Mouse (Mus musculus) urinary bladder, adult 2 months (tissue): ENCODE results near the gene Invs. TPM values are rescaled to one million over a fixed set of nuclear protein-coding genes. Genes with fewer than 3 reads are reported as not detected.
"Not testable (repeated sequence)": the region's sequence is repeated elsewhere in the genome, so short reads cannot be mapped to it uniquely, and the experiment has no call there.

ENCODE experiments used
- DNase-seq: peaks from one replicate; pipeline ENCODE4 v3.0.0; 2022; ENCODE audit warnings: low spot score
- polyA plus RNA-seq: library from polyadenylated mRNA; depleted of rRNA; stranded (reverse); fragments of >200 nt; gene quantifications from 2 replicates; pipeline ENCODE4 v1.2.3, GENCODE M21; 2012

Invs gene
- polyA plus RNA-seq, 1 experiment = 6.3 TPM

DNA sequence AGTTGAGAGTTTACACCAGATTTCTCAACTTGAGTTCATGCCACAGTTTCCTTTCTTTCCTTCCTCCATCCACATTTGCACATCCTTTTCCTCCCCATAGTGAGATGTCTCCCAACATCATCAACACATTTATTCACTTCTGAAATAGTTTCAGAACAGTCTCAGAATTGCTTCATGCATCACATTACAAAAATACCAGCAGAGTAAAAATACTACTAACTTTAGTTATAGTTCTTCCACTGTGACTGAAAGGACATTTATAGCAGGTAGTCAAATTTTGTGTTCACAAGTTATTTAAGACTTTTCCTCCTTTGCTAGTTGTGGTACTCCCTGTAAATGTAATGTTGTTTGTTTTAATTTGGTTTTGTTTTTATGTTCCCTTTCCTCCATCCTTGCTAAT, 47.6 kb downstream of the Invs start:
- no peak for DNase-seq

DNA sequence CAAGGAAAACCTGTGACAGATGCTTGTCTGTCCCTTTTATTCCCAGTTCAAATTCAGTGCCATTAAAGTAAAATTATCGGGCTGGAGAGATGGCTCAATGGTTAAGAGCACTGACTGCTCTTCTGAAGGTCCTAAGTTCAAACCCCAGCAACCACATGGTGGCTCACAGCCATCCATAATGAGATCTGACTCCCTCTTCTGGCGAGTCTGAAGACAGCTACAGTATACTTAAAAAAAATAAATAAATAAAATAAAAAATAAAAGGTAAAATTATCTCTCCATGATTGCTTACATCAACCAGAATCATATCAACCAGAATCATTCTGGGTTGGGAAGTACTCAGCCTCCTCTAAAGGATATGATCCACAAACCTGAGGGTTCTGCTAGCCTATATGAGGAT, 48.5 kb downstream of the Invs start:
- no peak for DNase-seq

DNA sequence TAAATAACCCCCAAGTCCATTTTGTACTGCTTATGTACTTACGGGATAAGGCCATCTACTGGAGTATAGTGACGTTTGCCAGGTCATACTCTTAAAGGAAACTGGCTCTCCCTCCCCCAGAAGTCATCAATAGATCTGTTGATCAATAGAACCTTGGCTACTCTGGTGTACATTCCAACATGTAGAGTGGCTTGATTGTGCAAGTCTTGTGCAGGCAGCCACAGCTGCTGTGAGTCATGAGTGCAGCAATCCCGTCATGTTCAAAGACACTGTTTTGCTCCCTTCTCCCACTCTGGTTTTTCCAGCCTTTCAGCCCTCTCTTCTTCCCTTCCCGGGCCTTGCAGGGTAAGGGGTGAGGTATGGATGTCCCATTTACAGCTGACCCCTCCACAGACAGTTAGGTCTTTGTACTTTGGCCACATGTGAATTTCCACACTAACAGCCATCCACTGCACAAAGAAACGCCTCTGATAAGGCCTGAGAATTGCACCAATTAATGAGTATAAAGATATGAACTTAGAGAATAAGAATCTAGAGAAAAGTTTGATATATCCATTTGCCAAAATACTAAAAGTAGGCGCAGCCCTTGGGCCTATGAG, 53.0 kb downstream of the Invs start:
- DNase-seq = no peak

DNA sequence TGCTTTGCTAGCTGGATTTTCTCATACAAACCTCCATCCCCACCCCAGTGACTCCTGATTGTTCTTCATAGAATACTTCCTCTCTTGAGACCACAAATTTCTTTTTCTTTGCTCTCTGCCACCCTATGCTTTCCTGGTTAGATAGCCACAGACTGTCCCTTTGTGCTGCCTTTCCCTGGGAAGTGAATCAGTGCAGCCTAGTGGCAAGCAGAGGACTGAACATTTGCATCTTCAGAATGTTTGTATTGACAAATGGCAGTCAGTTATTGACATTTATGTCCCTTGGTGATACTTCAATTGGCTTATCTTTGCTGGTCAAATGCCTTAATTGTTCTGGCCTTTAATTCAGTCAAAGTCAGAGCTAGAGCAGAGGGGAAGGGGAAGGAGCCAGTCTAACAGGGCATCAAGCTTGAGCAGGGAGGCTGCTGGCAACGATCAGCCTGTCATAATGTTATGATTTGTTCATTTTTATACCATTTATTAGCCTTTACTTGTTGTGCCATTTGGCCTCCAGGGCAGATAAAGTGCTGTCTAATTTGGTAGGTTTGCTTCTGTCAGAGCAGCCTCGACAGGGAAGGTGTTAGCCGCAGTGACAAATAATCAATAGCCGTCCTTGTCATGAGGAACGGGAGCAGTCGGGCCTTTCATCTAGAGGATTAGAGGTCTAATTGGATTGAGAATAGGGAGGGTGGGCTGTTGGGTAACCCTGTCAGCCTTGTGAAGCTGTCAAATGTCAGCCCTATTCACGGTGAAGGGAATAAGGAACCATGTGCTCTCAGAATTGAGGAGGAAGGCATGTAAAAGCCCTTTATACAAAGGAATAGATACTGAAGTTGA, 55.6 kb downstream of the Invs start:
- DNase-seq = no peak

DNA sequence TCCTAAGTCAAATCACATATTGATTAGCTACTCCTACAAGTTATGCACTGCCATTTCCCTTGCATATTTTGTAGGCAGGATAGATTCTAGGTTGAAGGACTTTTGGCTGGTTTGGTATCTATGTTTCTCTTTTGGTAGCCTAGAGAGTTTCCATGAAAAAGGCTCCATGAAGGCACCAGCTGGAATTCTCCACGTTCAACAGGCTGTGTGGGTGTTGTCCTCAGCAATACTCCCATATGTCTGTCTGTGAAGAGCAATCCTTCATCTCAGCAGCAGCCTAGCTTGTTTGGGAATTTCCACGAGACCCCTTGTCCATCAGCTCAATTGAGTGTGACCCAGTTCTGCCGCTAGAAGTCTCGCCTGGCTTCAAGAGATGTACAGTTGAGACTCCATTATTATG, 63.1 kb downstream of the Invs start:
- DNase-seq = no peak

DNA sequence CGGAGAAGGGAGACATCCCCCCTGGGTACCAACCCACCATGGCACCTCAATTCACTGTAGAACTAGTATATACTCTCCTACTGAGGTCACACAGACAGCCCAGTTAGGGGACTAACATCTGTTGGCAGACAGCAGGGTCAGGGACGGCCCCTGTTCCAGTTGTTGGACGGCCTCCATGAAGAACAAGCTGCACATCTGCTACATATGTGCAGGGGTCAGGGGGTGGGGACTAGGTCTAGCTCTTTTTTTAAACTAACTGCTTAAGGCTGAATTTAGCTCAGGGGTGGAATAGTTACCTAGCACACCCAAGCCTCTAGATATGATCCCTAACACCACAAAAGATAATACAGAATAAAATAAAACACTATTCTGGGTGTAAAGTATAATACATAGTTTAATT, 82.8 kb downstream of the Invs start:
- no peak for DNase-seq

DNA sequence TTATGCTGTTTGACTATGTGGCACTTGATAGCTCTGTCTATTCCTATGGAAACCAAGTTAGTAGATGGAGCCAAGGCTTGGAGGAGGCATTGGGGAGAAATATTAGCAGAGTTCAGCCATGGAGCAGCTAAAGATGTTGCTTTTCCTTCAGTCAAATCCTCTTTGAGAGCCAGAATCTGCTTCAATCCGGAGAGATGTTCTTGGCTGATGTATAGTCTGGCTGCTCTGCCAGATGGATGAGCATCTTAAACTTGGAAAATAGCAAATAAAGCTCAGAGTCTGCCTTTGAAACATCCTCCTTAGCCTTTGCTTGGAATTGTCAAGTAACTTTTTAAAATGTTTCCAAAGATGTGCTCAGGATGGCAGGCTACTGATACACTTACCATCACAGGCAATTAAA, 91.5 kb downstream of the Invs start:
- no peak for DNase-seq

DNA sequence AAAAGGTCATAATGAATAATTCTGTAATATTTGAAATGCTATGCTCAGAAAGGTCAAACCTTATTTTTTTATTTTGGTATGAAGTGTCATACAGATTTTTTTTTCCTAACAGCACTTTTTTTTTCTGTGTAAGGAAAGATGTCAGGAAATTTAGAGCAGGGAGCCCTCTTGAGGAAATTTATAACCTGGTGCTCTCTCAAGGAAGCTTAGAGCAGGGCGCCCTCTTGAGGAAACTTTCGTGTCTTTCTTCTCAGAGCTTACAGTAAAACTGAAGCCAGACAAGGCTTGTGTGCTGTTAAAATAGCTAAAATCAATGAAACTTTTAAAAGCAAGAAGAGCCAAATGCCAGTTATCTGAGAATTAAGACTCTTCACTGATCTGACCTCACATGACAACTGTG, 101.4 kb downstream of the Invs start:
- DNase-seq = no peak

DNA sequence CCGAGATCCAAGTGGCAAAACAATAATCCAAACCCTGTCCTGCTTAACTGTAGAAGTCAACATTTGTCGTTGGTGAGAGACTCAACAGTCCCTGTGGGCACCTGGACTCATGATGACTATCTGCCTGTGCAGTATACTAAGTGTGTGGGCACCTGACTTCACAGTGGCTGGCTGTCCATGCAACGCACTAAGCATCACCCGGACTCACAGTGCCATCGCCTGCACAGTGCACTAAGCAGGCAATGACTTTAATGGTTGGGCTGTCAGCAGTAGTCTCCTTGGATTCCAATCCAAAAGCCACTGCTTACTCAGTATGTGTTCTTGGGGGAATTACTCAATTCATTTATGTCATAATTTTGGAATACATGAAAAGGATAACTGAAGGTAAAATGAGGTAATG, 102.9 kb downstream of the Invs start:
- DNase-seq = no peak

DNA sequence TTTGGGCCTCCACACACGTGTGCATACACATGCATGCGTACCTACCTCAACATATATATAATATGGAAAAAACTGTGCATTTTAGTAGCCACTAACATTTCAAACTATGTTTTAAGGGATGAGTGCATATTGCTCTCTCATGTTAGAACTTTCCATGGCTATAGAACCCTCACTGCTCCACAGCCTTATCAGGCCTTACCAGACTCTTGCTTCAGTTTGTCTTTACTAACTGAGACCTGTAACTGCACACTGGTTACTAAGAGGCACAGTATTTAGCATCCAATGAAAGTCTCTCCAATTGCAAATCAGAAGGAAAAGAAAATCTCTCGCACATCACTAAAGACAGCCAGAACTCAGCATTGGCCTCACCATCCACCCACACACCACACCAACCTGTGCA, 117.4 kb downstream of the Invs start:
- no peak for DNase-seq

DNA sequence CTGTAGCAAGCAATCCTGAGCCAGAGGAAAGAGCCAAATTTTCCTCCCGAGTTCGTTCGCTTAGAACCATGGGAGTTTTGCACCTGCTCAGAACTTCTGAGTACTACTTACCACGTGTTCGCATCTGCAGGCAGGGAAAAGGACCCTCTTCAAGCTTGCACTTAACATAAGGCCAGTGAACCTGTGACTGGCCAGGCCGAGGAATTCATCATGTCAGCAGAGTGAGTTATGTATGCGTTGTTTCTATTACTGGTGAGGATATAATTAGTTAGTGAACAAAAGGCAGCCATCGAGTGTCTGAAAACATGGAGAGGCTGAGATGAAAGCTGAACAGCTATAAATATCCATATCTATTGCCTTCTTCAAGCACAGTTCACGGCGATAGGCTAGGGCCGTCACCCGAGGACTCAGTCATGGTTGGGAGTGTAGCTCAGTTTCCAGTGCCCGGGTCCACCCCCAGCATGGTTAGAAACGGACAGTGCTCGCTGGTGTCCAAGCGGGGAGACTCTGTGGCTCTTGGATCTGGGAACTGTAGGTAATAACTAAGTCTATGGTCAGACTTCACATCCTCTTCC, 123.6 kb downstream of the Invs start:
- DNase-seq = no peak

DNA sequence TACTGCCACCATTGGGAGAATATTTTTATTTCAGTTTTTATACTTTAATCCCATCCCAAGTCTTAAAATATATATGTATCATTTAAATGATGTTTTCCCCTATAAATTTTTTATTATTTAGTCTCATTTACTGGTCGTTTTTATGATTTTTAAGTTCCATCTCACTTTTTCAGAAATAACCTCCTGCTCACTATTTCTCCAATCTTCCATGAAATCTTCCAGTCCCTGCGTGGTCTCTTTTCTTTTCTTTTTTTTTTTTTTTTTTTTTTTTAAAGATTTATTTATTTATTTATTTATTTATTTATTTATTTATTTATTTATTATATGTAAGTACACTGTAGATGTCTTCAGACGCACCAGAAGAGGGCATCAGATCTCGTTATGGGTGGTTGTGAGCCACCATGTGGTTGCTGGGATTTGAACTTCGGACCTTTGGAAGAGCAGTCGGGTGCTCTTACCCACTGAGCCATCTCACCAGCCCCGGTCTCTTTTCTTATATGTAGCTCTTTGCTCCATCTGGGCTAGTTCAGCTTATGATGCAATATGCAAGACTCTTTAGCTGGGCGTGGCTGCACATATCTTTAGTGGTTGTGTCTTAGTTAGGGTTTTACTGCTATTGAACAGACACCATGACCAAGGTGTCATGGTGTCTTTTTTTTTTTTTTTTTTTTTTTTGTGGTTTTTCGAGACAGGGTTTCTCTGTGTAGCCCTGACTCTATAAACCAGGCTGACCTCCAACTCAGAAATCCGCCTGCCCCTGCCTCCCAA, 126.3 kb downstream of the Invs start:
- not testable (repeated sequence) for DNase-seq

DNA sequence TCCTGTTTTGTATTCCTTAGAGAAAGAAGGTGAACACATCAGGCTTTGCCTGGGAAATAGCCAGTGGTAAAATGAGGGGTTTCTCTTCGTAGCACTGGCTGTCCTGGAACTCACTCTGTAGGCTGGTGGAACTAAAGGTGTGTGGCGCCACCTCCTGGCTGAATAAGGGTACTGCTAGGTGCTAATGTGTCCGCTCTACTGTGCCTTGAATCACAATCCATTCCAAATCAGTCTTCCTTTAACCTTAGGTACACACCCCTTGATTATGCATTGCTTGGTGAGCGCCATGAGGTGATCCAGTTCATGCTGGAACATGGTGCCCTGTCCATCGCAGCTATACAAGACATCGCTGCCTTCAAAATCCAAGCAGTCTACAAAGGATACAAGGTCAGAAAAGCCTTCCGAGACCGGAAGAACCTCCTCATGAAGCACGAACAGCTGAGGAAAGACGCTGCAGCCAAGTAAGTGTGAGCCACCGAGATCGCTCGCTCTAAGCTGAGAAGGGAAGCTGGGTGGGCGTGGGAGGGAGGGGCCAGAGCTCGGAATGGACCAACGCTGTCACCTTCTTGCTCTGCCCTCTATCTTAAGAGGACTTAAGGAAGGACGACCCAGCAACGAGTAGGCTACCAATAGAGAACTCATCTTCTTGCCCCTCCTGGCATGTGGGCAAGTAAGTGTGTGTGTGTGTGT, 127.9 kb downstream of the Invs start:
- peak; percentile 44 for DNase-seq

DNA sequence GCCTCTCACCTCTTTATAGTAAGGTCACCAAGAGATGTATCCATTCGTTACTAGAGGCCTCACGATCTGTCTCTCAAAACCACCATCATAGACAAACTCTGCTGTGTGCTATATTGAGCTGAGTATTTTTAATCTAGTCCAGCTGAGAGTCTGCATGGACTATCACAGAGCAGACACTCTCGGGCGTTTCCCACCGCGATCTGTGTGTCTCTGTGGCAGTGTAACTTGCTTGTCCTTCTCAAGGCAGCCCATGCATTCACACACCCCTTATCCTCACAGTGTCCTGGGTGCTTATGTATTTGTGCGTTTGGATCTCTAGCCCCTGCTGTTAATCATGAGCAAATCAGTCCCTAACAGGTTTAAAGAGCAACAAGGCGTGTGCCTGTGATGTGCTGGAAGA, 133.9 kb downstream of the Invs start:
- DNase-seq = no peak

DNA sequence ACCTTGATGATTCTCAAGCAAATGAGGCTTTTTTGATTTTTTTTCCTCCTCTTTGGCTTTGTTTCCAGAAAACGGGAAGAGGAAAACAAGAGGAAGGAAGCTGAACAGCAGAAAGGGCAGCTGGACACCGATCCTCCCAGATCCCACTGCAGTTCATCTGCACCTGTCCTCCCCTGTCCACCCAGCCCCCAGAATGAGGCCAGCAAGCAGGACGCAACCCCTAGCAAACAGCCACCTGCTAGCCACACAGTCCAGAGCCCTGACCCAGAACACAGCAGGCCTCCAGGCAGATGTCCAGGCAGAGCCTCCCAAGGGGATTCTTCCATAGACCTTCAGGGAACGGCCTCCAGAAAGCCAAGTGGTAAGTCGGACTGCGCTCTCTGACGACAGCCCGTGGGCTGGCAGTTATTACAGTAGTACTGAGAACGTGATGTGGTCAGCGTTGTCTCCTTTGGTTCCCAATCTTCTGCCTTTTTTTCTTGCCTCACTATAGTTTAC, 136.3 kb downstream of the Invs start:
- no peak for DNase-seq

DNA sequence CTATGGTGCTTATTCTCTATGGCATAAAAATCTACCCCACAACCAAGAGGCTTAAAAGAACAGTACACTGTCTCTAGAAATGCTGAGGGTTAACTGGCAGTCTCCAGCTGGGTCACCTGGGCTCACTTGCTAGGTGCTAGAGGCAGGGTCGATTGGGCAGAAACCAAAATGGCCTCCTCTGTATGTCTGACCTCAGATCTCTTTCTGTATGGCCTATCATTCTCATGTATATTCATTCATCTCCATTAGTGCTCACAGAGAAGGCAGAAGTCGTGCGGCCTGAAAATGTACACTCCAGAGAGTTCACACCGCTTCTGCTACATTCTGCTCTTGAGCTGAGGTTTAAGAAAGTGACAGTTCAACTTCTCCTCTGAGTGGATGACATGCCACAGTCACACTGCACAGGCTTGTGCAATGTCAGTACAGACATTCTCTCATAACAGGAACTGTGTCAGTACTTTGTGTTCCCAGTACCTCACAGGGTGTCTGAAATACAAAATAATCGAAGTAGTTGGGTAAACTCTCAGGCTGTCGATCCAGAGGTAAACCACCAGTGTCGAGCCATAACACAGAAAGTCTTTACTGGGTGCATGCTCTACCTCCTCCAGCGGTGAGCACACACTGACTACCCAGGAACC, 139.4 kb downstream of the Invs start:
- no peak for DNase-seq

DNA sequence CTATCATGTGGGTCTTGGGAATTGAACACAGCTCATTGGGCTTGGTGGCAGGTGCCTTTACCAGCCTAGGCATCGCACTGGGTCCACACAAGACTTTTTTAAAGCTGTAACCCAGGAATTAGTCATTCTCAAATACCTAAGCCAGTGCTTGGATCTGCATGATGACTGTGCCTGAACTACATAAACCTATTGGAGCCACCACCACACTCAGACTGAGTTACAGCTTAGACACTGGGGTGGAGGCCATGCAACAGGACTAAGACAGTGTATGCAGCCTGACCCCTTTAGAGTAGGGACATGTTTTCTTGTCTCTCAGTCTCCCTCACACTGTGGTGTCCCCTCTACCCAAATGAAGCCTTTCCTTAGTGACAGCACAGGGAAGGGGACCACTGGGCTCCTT, 143.1 kb downstream of the Invs start:
- DNase-seq = no peak

DNA sequence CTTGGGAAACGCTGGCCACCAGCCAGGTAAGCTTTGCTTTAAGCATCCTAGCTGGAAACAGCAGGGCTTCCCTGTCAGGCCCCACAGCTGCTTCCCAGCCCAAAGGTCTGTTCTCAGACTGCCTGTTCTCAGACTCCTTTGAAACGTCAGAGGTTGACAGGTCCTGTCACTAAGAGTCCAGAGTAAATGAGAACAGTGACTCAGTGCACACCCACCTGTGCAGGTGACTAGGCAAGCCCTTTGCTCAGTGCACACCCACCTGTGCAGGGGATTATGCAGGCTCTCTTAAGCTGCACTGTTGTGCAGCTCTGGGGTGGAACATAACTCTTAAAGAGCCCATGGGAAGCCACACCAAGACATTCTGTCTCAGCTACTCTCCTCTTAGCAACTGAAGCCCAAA, 144.2 kb downstream of the Invs start:
- no peak for DNase-seq

DNA sequence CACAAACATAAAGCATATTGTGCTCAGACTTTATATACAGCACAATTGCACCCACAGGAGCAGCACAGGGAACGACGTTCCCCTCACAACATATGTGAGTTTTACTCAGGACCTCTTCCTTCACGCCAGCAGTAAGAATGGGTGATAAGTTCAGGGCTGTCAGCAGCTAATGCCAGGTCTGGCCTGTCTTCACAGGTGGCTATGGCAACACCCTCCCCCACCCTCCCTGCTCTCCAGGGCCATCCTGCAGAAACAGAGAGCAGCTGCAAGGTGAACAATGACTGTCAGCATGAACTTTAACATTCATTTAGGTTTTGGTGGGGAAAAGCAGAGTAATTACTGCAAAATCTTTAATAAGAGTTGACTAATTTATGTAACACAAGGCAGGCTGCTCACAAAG, 147.9 kb downstream of the Invs start:
- DNase-seq = no peak

DNA sequence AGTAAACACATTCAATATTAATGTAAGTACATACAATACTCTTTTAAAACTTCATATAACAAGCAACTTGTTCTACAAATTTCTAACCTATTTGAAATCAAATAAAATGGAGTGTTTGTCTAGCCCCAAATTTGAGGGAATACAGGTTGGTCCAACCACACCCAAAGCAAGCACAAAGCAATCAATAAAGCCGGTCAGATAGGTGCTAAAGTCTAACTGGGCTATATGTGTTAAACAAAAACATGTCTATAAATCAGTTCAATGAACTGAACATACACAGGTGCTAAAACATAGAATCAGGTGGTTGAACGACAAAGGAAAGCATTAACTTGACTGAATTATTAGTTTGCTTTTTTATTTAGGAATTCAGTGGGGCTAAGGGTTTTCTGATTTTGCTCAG, 148.5 kb downstream of the Invs start:
- DNase-seq = no peak

DNA sequence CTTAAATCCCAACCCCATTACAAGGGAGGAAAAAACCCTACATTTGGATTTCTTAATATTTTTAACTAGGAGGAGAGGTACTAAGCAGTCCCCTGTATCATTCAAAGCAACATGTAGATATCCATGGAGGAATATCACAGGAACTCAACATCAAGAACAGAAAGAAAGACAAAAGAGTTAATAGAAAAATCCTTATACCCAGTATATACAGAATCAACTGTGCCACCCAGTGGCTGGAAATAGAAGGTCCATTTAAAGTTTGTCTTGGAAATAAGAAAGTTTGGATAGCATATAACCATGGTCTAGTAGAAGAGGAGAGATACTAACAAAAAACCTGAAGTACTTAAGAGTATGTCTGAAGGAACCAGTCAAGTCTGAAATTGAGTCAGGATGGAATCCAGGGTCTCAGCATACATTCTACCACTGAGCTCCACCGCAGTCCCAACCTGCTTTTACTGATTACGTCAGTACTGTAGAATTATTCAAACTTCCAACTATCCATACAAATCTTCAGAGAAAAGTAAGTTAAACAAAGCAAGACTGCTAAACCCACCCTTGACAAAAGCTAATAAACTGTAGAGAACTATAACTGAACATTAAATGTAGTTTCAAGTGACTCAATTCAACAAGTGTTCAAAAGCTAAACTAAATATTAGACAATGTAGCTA, 174.7 kb downstream of the Invs start:
- DNase-seq = no peak
